Comparison of ENCODE assay signal across 14 mouse cellular contexts in the genomic region with DNA sequence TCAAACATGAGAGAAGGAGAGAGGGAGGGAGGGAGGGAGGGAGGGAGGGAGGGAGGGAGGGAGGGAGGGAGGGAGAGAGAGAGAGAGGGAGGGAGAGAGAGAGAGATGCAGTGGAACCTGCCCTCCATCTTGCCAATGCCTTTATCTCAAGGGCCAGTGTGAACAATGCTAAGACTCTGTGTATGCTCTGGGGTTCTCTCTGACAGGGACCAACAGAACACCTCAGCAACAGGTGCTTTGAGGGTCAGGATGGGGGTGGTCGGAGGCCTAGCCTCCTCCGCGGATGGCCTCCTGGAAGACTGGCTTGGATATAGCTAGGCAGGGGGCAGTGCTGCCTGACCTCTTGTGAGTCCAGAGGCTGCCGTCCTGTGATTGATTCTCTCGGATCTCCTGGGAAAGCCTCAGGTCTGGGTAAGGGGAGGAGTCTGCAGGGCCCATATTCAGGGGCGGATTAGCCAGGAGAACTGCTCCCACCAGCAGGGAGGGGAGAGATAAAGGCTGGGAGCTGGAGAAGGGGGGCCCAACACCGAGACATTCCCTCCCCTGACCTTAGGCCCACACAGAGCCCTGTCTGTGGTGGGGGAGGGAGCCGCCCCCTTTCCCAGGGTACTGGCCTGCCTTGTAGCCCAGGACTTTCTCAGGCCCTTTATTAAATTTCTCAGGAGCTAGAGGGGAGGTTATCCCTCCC. TPM values are rescaled to one million over a fixed set of nuclear protein-coding genes. Genes with fewer than 3 reads are reported as not detected.
DNase-seq lines count a peak whose midpoint lies in the region; ATAC-seq lines count a peak whose summit lies in the region.
"Had no signal": no experiment of that assay in that cellular context is flagged by ENCODE, and none has a peak within 500 bp of the region (broad histone marks: within the 10 kb centered on the region; RNA-seq: fewer than 3 reads in every experiment).

No protein-coding gene starts in this region.

- no peaks in the 10 kb centered on the region for H3K9me3 ChIP-seq in forebrain, embryonic 11.5 days (ENCODE audit: control insufficient read depth, low read length)
- no peaks in the 10 kb centered on the region for H3K9me3 ChIP-seq in forebrain, embryonic 14.5 days (replicated peaks; ENCODE audit: control insufficient read depth, low read length)
- H3K9me3 ChIP-seq in limb, embryonic 12.5 days: no peaks in the 10 kb centered on the region
- H3K9me3 ChIP-seq in limb, embryonic 10.5 days (replicated peaks): no peaks in the 10 kb centered on the region; the same call in 1 of the 2 replicates
- no peaks in the 10 kb centered on the region for H3K9me3 ChIP-seq in hindbrain, embryonic 16.5 days (ENCODE audit: control insufficient read depth, low read length)
- H3K9me3 ChIP-seq: liver, embryonic 12.5 days had no signal

- no peak overlapping the region for H3K4me3 ChIP-seq in forebrain, embryonic 11.5 days (ENCODE audit: low read depth, low read length)
- no peak overlapping the region for H3K4me3 ChIP-seq in forebrain, embryonic 14.5 days (ENCODE audit: low read depth, low read length)
- H3K4me3 ChIP-seq in limb, embryonic 12.5 days (replicated peaks): no peak overlapping the region
- no peak overlapping the region for H3K4me3 ChIP-seq in limb, embryonic 10.5 days
- no peak overlapping the region for H3K4me3 ChIP-seq in hindbrain, embryonic 16.5 days (ENCODE audit: low read length)
- H3K4me3 ChIP-seq: liver, embryonic 12.5 days had no signal

- ATAC-seq in forebrain, embryonic 11.5 days (replicated peaks; ENCODE audit: low FRiP score): peak; percentile 88
- ATAC-seq in forebrain, embryonic 14.5 days: no peak
- no peak for ATAC-seq in limb, embryonic 12.5 days (ENCODE audit: insufficient number of reproducible peaks, insufficient read depth, low FRiP score, low TSS enrichment, low read depth)
- 0 out of 2 replicates have a peak, but pooled peaks have one; percentile 30 for ATAC-seq in hindbrain, embryonic 16.5 days
- no peak for ATAC-seq in activated CD4-positive, CD25-positive, alpha-beta regulatory T cell, adult 4 months
- ATAC-seq: liver, embryonic 12.5 days had no signal

- H3K9ac ChIP-seq in forebrain, embryonic 11.5 days (ENCODE audit: low read length): no peak overlapping the region; the same call in 1 of the 2 replicates
- H3K9ac ChIP-seq in forebrain, embryonic 14.5 days (ENCODE audit: low read length): no peak overlapping the region
- 0 out of 2 replicates have a peak overlapping the region, but pooled peaks have one; percentile 18 for H3K9ac ChIP-seq in limb, embryonic 12.5 days (replicated peaks)
- no peak overlapping the region for H3K9ac ChIP-seq in hindbrain, embryonic 16.5 days (ENCODE audit: low read depth, low read length)
- H3K9ac ChIP-seq: liver, embryonic 12.5 days had no signal

- peak; percentile 82 for DNase-seq in forebrain, embryonic 11.5 days (ENCODE audit: low spot score)
- no peak for DNase-seq in forebrain, embryonic 14.5 days (ENCODE audit: low spot score)
- DNase-seq in limb, embryonic 10.5 days (ENCODE audit: low spot score): no peak
- peak; percentile 16 for DNase-seq in yolk sac, embryonic 10.5 days (ENCODE audit: low spot score)
- DNase-seq in thymus, postnatal 14 days: no peak
- DNase-seq: cerebellum, adult 11 months; kidney, adult 18-20 months; lung, postnatal 14 days; spleen, adult 18-20 months had no signal

- 6% methylated on average over 8 of the region's 8 CpGs for WGBS in forebrain, embryonic 11.5 days
- WGBS in forebrain, embryonic 14.5 days: 7% methylated on average over 8 of the region's 8 CpGs
- 10% methylated on average over 8 of the region's 8 CpGs for WGBS in limb, embryonic 12.5 days
- WGBS in limb, embryonic 10.5 days: 7% methylated on average over 8 of the region's 8 CpGs
- WGBS in hindbrain, embryonic 16.5 days: 9% methylated on average over 8 of the region's 8 CpGs

- H3K4me1 ChIP-seq in forebrain, embryonic 11.5 days (replicated peaks; ENCODE audit: control insufficient read depth, insufficient read depth, low read length): peaks cover 17% of the 10 kb centered on the region
- H3K4me1 ChIP-seq in forebrain, embryonic 14.5 days (ENCODE audit: control insufficient read depth, insufficient read depth, low read length): no peaks in the 10 kb centered on the region
- H3K4me1 ChIP-seq in limb, embryonic 12.5 days (replicated peaks): peaks cover 25% of the 10 kb centered on the region
- peaks cover 48% of the 10 kb centered on the region for H3K4me1 ChIP-seq in limb, embryonic 10.5 days
- no peaks in the 10 kb centered on the region for H3K4me1 ChIP-seq in hindbrain, embryonic 16.5 days (ENCODE audit: control insufficient read depth, insufficient read depth, low read depth, low read length)
- H3K4me1 ChIP-seq: liver, embryonic 12.5 days had no signal

- H3K27me3 ChIP-seq in forebrain, embryonic 11.5 days (ENCODE audit: control insufficient read depth, insufficient read depth, low read length): no peaks in the 10 kb centered on the region
- no peaks in the 10 kb centered on the region for H3K27me3 ChIP-seq in forebrain, embryonic 14.5 days (replicated peaks; ENCODE audit: control insufficient read depth, insufficient read depth, low read length)
- peaks cover 90% of the 10 kb centered on the region for H3K27me3 ChIP-seq in limb, embryonic 12.5 days
- H3K27me3 ChIP-seq in limb, embryonic 10.5 days (ENCODE audit: low read depth, poor library complexity, severe bottlenecking): peaks cover 100% of the 10 kb centered on the region
- H3K27me3 ChIP-seq in hindbrain, embryonic 16.5 days (replicated peaks; ENCODE audit: control insufficient read depth, insufficient read depth, low read length): no peaks in the 10 kb centered on the region

- no peaks in the 10 kb centered on the region for H3K36me3 ChIP-seq in forebrain, embryonic 11.5 days (ENCODE audit: control insufficient read depth, insufficient read depth, low read length)
- no peaks in the 10 kb centered on the region for H3K36me3 ChIP-seq in forebrain, embryonic 14.5 days (ENCODE audit: control insufficient read depth, insufficient read depth, low read length)
- no peaks in the 10 kb centered on the region for H3K36me3 ChIP-seq in limb, embryonic 12.5 days
- H3K36me3 ChIP-seq in limb, embryonic 10.5 days: no peaks in the 10 kb centered on the region
- H3K36me3 ChIP-seq in hindbrain, embryonic 16.5 days (ENCODE audit: control insufficient read depth, insufficient read depth, low read length): no peaks in the 10 kb centered on the region
- H3K36me3 ChIP-seq: liver, embryonic 12.5 days had no signal

- H3K27ac ChIP-seq in forebrain, embryonic 11.5 days (ENCODE audit: low read depth, low read length): peak overlapping the region; percentile 76
- H3K27ac ChIP-seq in forebrain, embryonic 14.5 days (ENCODE audit: low read depth, low read length): no peak overlapping the region
- H3K27ac ChIP-seq in limb, embryonic 12.5 days: no peak overlapping the region
- no peak overlapping the region for H3K27ac ChIP-seq in limb, embryonic 10.5 days
- no peak overlapping the region for H3K27ac ChIP-seq in hindbrain, embryonic 16.5 days (ENCODE audit: low read depth, low read length)
- H3K27ac ChIP-seq: liver, embryonic 12.5 days; stomach, postnatal 0 days had no signal

- H3K4me2 ChIP-seq in forebrain, embryonic 11.5 days (ENCODE audit: low read depth, low read length, severe bottlenecking): no peak overlapping the region
- H3K4me2 ChIP-seq in forebrain, embryonic 14.5 days (ENCODE audit: low read length): no peak overlapping the region
- H3K4me2 ChIP-seq in limb, embryonic 12.5 days: no peak overlapping the region
- no peak overlapping the region for H3K4me2 ChIP-seq in hindbrain, embryonic 16.5 days (ENCODE audit: low read length)
- H3K4me2 ChIP-seq: liver, embryonic 12.5 days had no signal

RNA-seq across cellular contexts. Expression of a gene that starts 21.2 kb away (rescaled TPM):
- polyA plus RNA-seq in forebrain, embryonic 11.5 days (2014; fragmentation: Nextera tagmentation; extraction: Ambion mirVana): 56.2 and 64.8 TPM in 2 replicates
- 1.8 and 2.4 TPM in 2 replicates for polyA plus RNA-seq in forebrain, embryonic 14.5 days (2014; fragmentation: Nextera tagmentation; extraction: Ambion mirVana)
- polyA plus RNA-seq in limb, embryonic 12.5 days (2016; fragmentation: Nextera tagmentation; extraction: Ambion mirVana): 1.7 and 3.5 TPM in 2 replicates
- polyA plus RNA-seq in limb, embryonic 10.5 days (2016; fragmentation: Nextera tagmentation; extraction: Ambion mirVana): 4.8 and 6.3 TPM in 2 replicates
- 1.8 and 2.4 TPM in 2 replicates for polyA plus RNA-seq in hindbrain, embryonic 16.5 days (2015; fragmentation: Nextera tagmentation; extraction: Ambion mirVana)
- polyA plus RNA-seq in activated CD4-positive, CD25-positive, alpha-beta regulatory T cell, adult 4 months (2017; shearing (Covaris generic)): not detected

RNA-seq across cellular contexts. Expression of a gene that starts 25.9 kb away (rescaled TPM):
- 284 and 293 TPM in 2 replicates for polyA plus RNA-seq in forebrain, embryonic 11.5 days (2014; fragmentation: Nextera tagmentation; extraction: Ambion mirVana)
- 63.5 and 63.8 TPM in 2 replicates for polyA plus RNA-seq in forebrain, embryonic 14.5 days (2014; fragmentation: Nextera tagmentation; extraction: Ambion mirVana)
- 176 and 180 TPM in 2 replicates for polyA plus RNA-seq in limb, embryonic 12.5 days (2016; fragmentation: Nextera tagmentation; extraction: Ambion mirVana)
- polyA plus RNA-seq in limb, embryonic 10.5 days (2016; fragmentation: Nextera tagmentation; extraction: Ambion mirVana): 221 and 226 TPM in 2 replicates
- 32.2 and 37.2 TPM in 2 replicates for polyA plus RNA-seq in hindbrain, embryonic 16.5 days (2015; fragmentation: Nextera tagmentation; extraction: Ambion mirVana)
- 10 to 100 TPM; 43.8 to 61.4 TPM for polyA plus RNA-seq in activated CD4-positive, CD25-positive, alpha-beta regulatory T cell, adult 4 months (2017; shearing (Covaris generic))

RNA-seq across cellular contexts. Expression of a gene that starts 28.2 kb away (rescaled TPM):
- 5.9 and 6.1 TPM in 2 replicates for polyA plus RNA-seq in forebrain, embryonic 11.5 days (2014; fragmentation: Nextera tagmentation; extraction: Ambion mirVana)
- 3.2 and 5.6 TPM in 2 replicates for polyA plus RNA-seq in forebrain, embryonic 14.5 days (2014; fragmentation: Nextera tagmentation; extraction: Ambion mirVana)
- polyA plus RNA-seq in limb, embryonic 12.5 days (2016; fragmentation: Nextera tagmentation; extraction: Ambion mirVana): 19.2 and 19.4 TPM in 2 replicates
- 14.6 and 17.0 TPM in 2 replicates for polyA plus RNA-seq in limb, embryonic 10.5 days (2016; fragmentation: Nextera tagmentation; extraction: Ambion mirVana)
- polyA plus RNA-seq in hindbrain, embryonic 16.5 days (2015; fragmentation: Nextera tagmentation; extraction: Ambion mirVana): 13.2 and 16.5 TPM in 2 replicates
- polyA plus RNA-seq in activated CD4-positive, CD25-positive, alpha-beta regulatory T cell, adult 4 months (2017; shearing (Covaris generic)): 1 to 10 TPM; 6.9 to 8.9 TPM

RNA-seq across cellular contexts. Expression of a gene that starts 51.3 kb away (rescaled TPM):
- polyA plus RNA-seq in forebrain, embryonic 11.5 days (2014; fragmentation: Nextera tagmentation; extraction: Ambion mirVana): 95.5 and 98.5 TPM in 2 replicates
- polyA plus RNA-seq in forebrain, embryonic 14.5 days (2014; fragmentation: Nextera tagmentation; extraction: Ambion mirVana): 86.4 and 95.0 TPM in 2 replicates
- polyA plus RNA-seq in limb, embryonic 12.5 days (2016; fragmentation: Nextera tagmentation; extraction: Ambion mirVana): 93.5 and 95.2 TPM in 2 replicates
- polyA plus RNA-seq in limb, embryonic 10.5 days (2016; fragmentation: Nextera tagmentation; extraction: Ambion mirVana): 83.5 and 83.7 TPM in 2 replicates
- 85.7 and 88.9 TPM in 2 replicates for polyA plus RNA-seq in hindbrain, embryonic 16.5 days (2015; fragmentation: Nextera tagmentation; extraction: Ambion mirVana)
- 10 to 100 TPM; 60.7 to 68.3 TPM for polyA plus RNA-seq in activated CD4-positive, CD25-positive, alpha-beta regulatory T cell, adult 4 months (2017; shearing (Covaris generic))

Comparison
In these comparisons a context has a peak if more than half of its experiments do, and no peak if none do; other contexts are left out.
1. ATAC-seq: peak in forebrain, embryonic 11.5 days (single experiment) and hindbrain, embryonic 16.5 days (single experiment); none in forebrain, embryonic 14.5 days (single experiment), limb, embryonic 12.5 days (single experiment) and activated CD4-positive, CD25-positive, alpha-beta regulatory T cell, adult 4 months (single experiment).
2. DNase-seq: peak in forebrain, embryonic 11.5 days (single experiment) and yolk sac, embryonic 10.5 days (single experiment); none in forebrain, embryonic 14.5 days (single experiment), limb, embryonic 10.5 days (single experiment) and thymus, postnatal 14 days (single experiment).